Mouse (Mus musculus) heart, postnatal 0 days (tissue): ENCODE results near the gene Galnt14.

Experiments used
- CTCF ChIP-seq: IDR thresholded peaks from 2 replicates; pipeline ENCODE4 v1.5.1; 2016; ENCODE audit warnings: antibody characterized with exemption, control low read depth, low read depth
- EP300 ChIP-seq: IDR thresholded peaks from 2 replicates; pipeline ENCODE4 v1.6.1; 2016; ENCODE audit warnings: antibody characterized with exemption, low read depth

DNA sequence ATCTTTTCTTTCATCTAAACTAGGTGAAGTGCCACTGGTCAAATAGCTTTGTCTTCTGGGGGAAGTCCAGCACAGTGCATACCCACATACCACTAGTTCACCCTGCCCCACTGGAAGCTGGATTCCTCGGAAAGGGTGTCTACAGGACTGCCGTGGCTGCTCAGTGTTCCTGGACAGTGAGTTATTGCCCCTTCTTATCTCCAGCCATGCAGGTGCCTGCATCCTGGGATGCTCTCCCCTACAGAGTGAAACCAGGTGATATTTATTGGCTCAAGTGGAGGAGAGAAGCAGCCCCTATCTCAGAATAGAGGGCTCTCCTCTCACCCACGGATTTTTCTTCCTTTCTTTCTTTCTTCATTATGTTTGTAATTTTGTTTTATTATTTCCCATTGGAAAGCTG, 222.9 kb downstream of the Galnt14 start:
- no peak for TF ChIP-seq CTCF
- no peak for TF ChIP-seq EP300
